Mouse (Mus musculus): ENCODE results near the gene Zfp973. TPM values are rescaled to one million over a fixed set of nuclear protein-coding genes. Genes with fewer than 3 reads are reported as not detected.
A peak's percentile ranks its signal among the peaks of the same experiment; 100 is the strongest.
"Not testable (repeated sequence)": the region's sequence is repeated elsewhere in the genome, so short reads cannot be mapped to it uniquely, and the experiment has no call there.

Zfp973 gene
- polyA plus RNA-seq (2012; fragmentation: generic; extraction: Trizol): 3.4 TPM

DNA sequence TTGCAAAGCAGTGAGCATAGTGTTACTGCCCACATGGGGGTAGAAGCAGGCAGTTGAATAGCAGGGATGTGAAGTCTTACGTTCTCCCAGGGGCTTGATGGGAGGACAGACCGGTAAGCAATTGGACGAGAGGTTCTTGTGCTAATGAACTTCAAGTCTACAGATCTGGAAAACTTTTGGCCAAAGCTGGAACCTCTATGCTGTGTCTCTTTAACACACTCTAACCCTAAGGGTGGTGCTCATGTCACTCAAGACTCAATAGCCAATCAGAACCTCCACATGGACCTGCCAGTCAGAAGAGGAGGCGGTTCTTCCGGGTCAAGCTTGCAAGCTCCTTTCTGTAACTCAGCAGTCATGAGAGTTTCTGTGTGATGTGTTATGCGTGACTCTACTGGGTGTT is at the start of gene Zfp973:
Gene Zfp973, plus strand, starts transcription at position 301 of the 400 bp plus-strand sequence.
- not testable (repeated sequence) for H3K27me3 ChIP-seq (ENCODE audit: control insufficient read depth, insufficient read depth, insufficient read length); H3K4me3 ChIP-seq; H3K4me2 ChIP-seq (ENCODE audit: low read depth); H3K79me2 ChIP-seq (ENCODE audit: control insufficient read depth, insufficient read depth); H3K36me3 ChIP-seq (ENCODE audit: control insufficient read depth, insufficient read depth); H3ac ChIP-seq (ENCODE audit: control insufficient read depth, insufficient read length)

- H3K36me3 ChIP-seq (ENCODE audit: control insufficient read depth, insufficient read depth); H3K27me3 ChIP-seq (ENCODE audit: control insufficient read depth, insufficient read depth, insufficient read length); H3K4me3 ChIP-seq; H3K79me2 ChIP-seq (ENCODE audit: control insufficient read depth, insufficient read depth); H3ac ChIP-seq (ENCODE audit: control insufficient read depth, insufficient read length); H3K4me2 ChIP-seq (ENCODE audit: low read depth): not testable (repeated sequence)
Observed at GRCm38 (mm10) chr2:176636244-176636643, 34.1 kb upstream of the Zfp973 start, which contains the start of gene Gm14308. TSS of gene Gm14308 (minus strand) at chr2:176636344.

GRCm38 (mm10) chr2:176708051-176708450 is 37.7 kb downstream of the Zfp973 start, which contains the start of gene Gm14305:
TSS of gene Gm14305 (plus strand) at chr2:176708328.
- H3K27me3 ChIP-seq (ENCODE audit: control insufficient read depth, insufficient read depth, insufficient read length); H3K79me2 ChIP-seq (ENCODE audit: control insufficient read depth, insufficient read depth); H3K36me3 ChIP-seq (ENCODE audit: control insufficient read depth, insufficient read depth); H3ac ChIP-seq (ENCODE audit: control insufficient read depth, insufficient read length): not testable (repeated sequence)
- Histone ChIP-seq H3K4me3 (peak within 1 kb of the TSS; percentile 31), H3K4me2 (ENCODE audit: low read depth) (peak within 1 kb of the TSS; percentile 61)

Other genes with a start within 250 kb of the Zfp973 start
- 0.49 TPM for gene Gm14435, start 246.9 kb upstream of the Zfp973 start, polyA plus RNA-seq (2012; fragmentation: generic; extraction: Trizol)
- 2.8 TPM for gene Gm14434, start 183.7 kb upstream of the Zfp973 start, polyA plus RNA-seq (2012; fragmentation: generic; extraction: Trizol)
- gene Zfp967, start 149.5 kb upstream of the Zfp973 start, polyA plus RNA-seq (2012; fragmentation: generic; extraction: Trizol): not detected
- 0.41 TPM for gene Gm14308, start 34.2 kb upstream of the Zfp973 start, polyA plus RNA-seq (2012; fragmentation: generic; extraction: Trizol)
- gene Gm14305, start 37.8 kb downstream of the Zfp973 start, polyA plus RNA-seq (2012; fragmentation: generic; extraction: Trizol): 7.2 TPM
- gene Gm14295, start 128.1 kb downstream of the Zfp973 start, polyA plus RNA-seq (2012; fragmentation: generic; extraction: Trizol): 7.2 TPM
- gene Gm14408, start 160.6 kb downstream of the Zfp973 start, polyA plus RNA-seq (2012; fragmentation: generic; extraction: Trizol): not detected

All from myocyte (in vitro differentiated cells).